Mouse (Mus musculus): ENCODE results near the gene Cldn3. TPM values are rescaled to one million over a fixed set of nuclear protein-coding genes. Genes with fewer than 3 reads are reported as not detected.
A peak's percentile ranks its signal among the peaks of the same experiment; 100 is the strongest.
"Not testable (repeated sequence)": the region's sequence is repeated elsewhere in the genome, so short reads cannot be mapped to it uniquely, and the experiment has no call there.

The Cldn3 gene
- polyA plus RNA-seq, 1 experiment from 2014 or later = 27.8 TPM

DNA sequence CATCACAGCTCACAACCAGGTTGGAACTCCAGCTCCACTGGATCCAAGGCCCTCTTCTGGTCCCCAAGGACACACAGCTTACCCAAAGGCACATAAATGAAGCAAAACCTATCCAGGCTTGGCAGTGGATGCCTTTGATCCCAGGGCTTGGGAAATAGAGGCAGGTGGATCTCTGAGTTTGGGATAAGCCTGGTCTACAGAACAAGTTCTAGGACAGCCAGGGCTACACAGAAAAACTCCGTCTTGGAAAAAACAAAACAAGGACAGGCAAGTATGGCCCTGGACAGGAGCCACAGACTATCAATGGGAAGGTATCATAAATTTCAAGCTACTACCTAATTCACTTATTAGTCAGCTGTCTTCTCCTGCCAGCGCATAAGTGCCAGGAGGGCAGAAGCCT lies 24.5 kb upstream of the Cldn3 start:
- no peaks in the 10 kb centered on the region for H3K27me3 ChIP-seq (replicated peaks; ENCODE audit: control insufficient read depth, insufficient read depth, low read length)
- DNase-seq (ENCODE audit: low spot score) = no peak
- H3K9me3 ChIP-seq (ENCODE audit: control insufficient read depth, low read length) = no peaks in the 10 kb centered on the region
- H3K4me3 ChIP-seq (ENCODE audit: low read depth, low read length) = no peak overlapping the region
- WGBS = 92% methylated on average over 2 of the region's 2 CpGs
- no peak overlapping the region for H3K27ac ChIP-seq (replicated peaks; ENCODE audit: low read depth, low read length)
- H3K36me3 ChIP-seq (ENCODE audit: control insufficient read depth, insufficient read depth, low read length) = no peaks in the 10 kb centered on the region
- no peak for ATAC-seq (ENCODE audit: low read depth)
- H3K4me1 ChIP-seq (ENCODE audit: control insufficient read depth, insufficient read depth, low read length) = peaks cover 5% of the 10 kb centered on the region; the same call in 1 of the 2 replicates
- no peak overlapping the region for H3K9ac ChIP-seq (ENCODE audit: low read depth, low read length)
- no peak overlapping the region for H3K4me2 ChIP-seq (ENCODE audit: low read depth, low read length)

DNA sequence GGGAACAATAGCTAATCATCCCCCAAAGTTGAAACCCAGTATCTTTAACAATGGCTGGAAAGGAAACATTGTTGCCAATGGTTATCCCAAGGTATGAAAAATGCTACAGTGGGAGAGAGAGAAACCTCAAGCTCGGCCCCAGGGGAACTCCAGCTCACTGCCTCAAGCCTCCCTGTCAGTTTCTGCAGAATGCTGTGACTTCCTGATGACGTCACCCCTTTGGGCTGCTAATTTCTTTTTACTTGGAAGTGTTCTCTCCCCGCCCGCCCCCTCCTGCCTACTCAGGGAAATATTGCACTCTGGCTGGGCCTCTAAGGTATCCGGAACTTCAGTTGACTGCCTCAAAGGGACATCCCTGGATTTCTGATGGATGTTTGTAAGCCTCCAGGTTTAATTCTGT lies 22.5 kb upstream of the Cldn3 start:
- H3K9ac ChIP-seq (ENCODE audit: low read depth, low read length) = no peak overlapping the region

DNA sequence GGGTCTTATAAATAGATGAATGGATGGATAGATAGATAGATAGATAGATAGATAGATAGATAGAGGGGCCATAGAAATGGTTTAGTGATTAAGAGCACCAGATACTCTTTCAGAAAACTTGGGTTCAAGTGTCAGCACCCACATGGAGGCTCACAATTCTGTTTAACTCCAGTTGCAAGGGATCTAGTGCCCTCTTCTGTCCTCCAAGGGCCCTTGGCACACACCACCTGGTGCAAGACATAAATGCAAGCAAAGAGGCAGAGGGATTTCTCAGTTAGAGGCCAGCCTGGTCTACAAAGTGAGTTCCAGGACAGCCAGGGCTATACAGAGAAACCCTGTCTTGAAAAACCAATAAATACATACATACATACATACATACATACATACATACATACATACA lies 21.4 kb upstream of the Cldn3 start:
- H3K27me3 ChIP-seq (replicated peaks; ENCODE audit: control insufficient read depth, insufficient read depth, low read length); H3K36me3 ChIP-seq (ENCODE audit: control insufficient read depth, insufficient read depth, low read length); H3K9ac ChIP-seq (ENCODE audit: low read depth, low read length); H3K4me1 ChIP-seq (ENCODE audit: control insufficient read depth, insufficient read depth, low read length); ATAC-seq (ENCODE audit: low read depth); H3K4me2 ChIP-seq (ENCODE audit: low read depth, low read length); H3K9me3 ChIP-seq (ENCODE audit: control insufficient read depth, low read length); H3K4me3 ChIP-seq (ENCODE audit: low read depth, low read length); DNase-seq (ENCODE audit: low spot score); H3K27ac ChIP-seq (replicated peaks; ENCODE audit: low read depth, low read length): not testable (repeated sequence)

More for the DNA sequence above, 22.5 kb upstream of the Cldn3 start:
- WGBS = 29% methylated on average over 5 of the region's 5 CpGs
- Histone ChIP-seq H3K9me3 (ENCODE audit: control insufficient read depth, low read length) (no peaks in the 10 kb centered on the region), H3K4me1 (ENCODE audit: control insufficient read depth, insufficient read depth, low read length) (peaks cover 5% of the 10 kb centered on the region; the same call in 1 of the 2 replicates), H3K27ac (replicated peaks; ENCODE audit: low read depth, low read length) (no peak overlapping the region), H3K27me3 (replicated peaks; ENCODE audit: control insufficient read depth, insufficient read depth, low read length) (no peaks in the 10 kb centered on the region), H3K4me2 (ENCODE audit: low read depth, low read length) (no peak overlapping the region), H3K4me3 (ENCODE audit: low read depth, low read length) (no peak overlapping the region), H3K36me3 (ENCODE audit: control insufficient read depth, insufficient read depth, low read length) (no peaks in the 10 kb centered on the region)
- peak; percentile 84 for DNase-seq (ENCODE audit: low spot score)
- ATAC-seq (ENCODE audit: low read depth) = no peak

DNA sequence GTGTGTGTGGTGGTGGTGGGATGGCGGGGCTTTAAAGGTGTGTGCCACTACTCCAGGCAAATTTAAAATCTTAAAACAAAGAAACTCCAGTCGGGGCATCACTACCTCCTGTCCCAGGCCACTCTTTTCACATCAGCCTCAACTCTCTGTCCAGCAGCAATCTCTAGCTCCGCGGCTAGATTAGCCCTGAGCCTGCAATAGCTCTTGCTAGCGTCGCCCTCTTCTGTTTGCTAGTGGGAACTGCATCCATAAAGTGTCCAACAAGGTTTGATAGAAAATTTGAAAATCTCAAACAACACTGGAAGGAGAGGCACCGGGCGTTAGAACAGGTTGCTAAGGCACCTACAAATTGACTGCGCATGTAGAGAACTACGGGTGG lies 20.6 kb upstream of the Cldn3 start:
- 0 out of 2 replicates have a peak overlapping the region, but pooled peaks have one; percentile 49 for H3K9ac ChIP-seq (ENCODE audit: low read depth, low read length)
- H3K36me3 ChIP-seq (ENCODE audit: control insufficient read depth, insufficient read depth, low read length) = no peaks in the 10 kb centered on the region
- 4% methylated on average over 10 of the region's 10 CpGs for WGBS
- no peaks in the 10 kb centered on the region for H3K27me3 ChIP-seq (replicated peaks; ENCODE audit: control insufficient read depth, insufficient read depth, low read length)
- H3K9me3 ChIP-seq (ENCODE audit: control insufficient read depth, low read length) = no peaks in the 10 kb centered on the region
- H3K4me2 ChIP-seq (ENCODE audit: low read depth, low read length) = peak overlapping the region; percentile 65
- ATAC-seq (ENCODE audit: low read depth) = 0 out of 2 replicates have a peak, but pooled peaks have one; percentile 28
- H3K27ac ChIP-seq (replicated peaks; ENCODE audit: low read depth, low read length) = no peak overlapping the region
- H3K4me3 ChIP-seq (ENCODE audit: low read depth, low read length) = peak overlapping the region; percentile 31
- H3K4me1 ChIP-seq (ENCODE audit: control insufficient read depth, insufficient read depth, low read length) = peaks cover 5% of the 10 kb centered on the region; the same call in 1 of the 2 replicates
- DNase-seq (ENCODE audit: low spot score) = peak; percentile 84

DNA sequence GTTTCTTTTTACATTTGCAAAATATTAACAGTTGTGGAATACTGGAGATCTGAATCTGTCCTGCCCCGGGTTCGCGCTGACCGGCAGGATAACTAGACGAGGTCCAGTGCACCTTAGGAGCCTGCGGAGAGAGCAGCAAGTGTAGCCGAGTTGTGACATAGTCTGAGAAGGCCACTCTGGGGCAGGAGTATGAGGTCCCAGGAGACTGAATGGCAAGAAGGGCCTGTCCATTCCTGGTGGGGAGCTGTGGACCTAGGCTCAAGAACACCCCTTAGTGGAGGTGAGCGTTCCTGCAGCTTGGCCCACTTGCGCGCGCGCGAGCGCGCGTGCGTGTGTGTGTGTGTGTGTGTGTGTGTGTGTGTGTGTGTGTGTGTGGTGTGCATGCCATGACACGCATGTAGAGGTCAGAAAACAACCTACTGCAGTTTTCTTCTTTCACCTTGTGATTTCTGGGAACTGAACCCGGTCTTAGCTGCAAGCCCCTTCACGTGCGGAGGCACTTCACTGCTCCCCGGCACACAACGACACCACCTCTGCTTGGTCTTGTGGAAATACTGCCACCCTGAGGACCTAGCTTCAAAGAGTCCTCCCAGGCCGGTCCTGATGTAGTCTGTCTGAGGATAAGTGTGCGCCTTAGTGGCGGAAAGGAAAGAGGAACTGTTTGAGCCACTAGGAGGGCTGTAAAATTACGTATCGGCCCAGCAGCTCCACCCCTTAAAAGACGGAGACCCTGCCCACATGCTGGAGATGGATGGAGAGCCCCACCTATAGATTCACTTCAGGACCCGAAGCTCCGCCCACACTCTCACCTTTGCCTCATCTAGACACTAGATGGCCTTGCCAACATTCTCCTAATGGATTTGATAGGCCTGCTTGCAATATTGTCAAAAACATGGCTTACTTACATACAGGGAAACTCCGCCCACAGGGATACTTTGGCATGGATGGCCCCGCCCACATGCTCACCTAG lies 19.9 kb upstream of the Cldn3 start:
- WGBS = 5% methylated on average over 23 of the region's 33 CpGs
- peak; percentile 83 for ATAC-seq (ENCODE audit: low read depth)
- H3K4me2 ChIP-seq (ENCODE audit: low read depth, low read length) = peak overlapping the region; percentile 65
- peak overlapping the region; percentile 31 for H3K4me3 ChIP-seq (ENCODE audit: low read depth, low read length)
- H3K36me3 ChIP-seq (ENCODE audit: control insufficient read depth, insufficient read depth, low read length) = no peaks in the 10 kb centered on the region
- DNase-seq (ENCODE audit: low spot score) = peak; percentile 93
- peak overlapping the region; percentile 53; the same call in 1 of the 2 replicates for H3K27ac ChIP-seq (replicated peaks; ENCODE audit: low read depth, low read length)
- no peaks in the 10 kb centered on the region for H3K27me3 ChIP-seq (replicated peaks; ENCODE audit: control insufficient read depth, insufficient read depth, low read length)
- peak overlapping the region; percentile 49 for H3K9ac ChIP-seq (ENCODE audit: low read depth, low read length)
- no peaks in the 10 kb centered on the region for H3K9me3 ChIP-seq (ENCODE audit: control insufficient read depth, low read length)
- peaks cover 5% of the 10 kb centered on the region; the same call in 1 of the 2 replicates for H3K4me1 ChIP-seq (ENCODE audit: control insufficient read depth, insufficient read depth, low read length)

DNA sequence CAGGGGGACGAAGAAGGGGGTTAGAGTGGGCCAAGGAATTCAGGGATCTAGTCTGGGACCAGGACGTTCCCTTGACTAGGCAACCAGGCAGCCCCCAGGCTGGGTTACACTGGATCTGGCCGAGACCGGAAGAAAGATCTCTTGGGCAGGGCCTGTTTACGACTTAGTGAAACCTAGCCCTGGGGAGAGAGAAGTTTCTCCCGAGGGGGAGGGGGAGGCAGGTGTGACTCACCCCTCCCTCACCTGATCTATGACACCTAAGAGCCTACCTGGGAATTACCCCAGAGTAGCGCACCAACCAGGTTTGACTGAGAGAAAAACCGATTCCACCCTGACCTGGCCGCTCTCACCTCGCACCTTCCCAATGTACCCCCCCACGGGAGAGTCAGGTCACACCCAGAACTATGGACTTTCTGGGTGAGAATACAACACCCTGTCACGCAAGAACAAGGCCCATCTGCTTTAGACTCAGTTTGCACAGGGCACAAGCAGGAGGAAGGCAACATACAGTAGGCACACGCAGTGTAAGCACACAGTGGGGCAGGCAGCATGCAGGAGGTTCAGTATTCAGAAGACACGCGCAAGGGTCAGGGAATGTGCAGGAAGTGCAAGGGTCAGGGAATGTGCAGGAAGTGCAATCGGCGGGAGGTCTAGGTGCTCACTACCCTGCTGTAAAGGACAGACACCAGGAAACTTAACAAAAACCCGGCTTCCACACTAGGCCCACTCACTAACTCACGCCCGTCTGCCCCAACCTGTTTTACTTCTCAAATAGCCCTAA lies 18.7 kb upstream of the Cldn3 start:
- WGBS = 61% methylated on average over 20 of the region's 20 CpGs
- Histone ChIP-seq H3K4me2 (ENCODE audit: low read depth, low read length) (no peak overlapping the region), H3K36me3 (ENCODE audit: control insufficient read depth, insufficient read depth, low read length) (no peaks in the 10 kb centered on the region), H3K4me3 (ENCODE audit: low read depth, low read length) (no peak overlapping the region), H3K9ac (ENCODE audit: low read depth, low read length) (no peak overlapping the region), H3K4me1 (ENCODE audit: control insufficient read depth, insufficient read depth, low read length) (peaks cover 5% of the 10 kb centered on the region; the same call in 1 of the 2 replicates), H3K27me3 (replicated peaks; ENCODE audit: control insufficient read depth, insufficient read depth, low read length) (no peaks in the 10 kb centered on the region), H3K27ac (replicated peaks; ENCODE audit: low read depth, low read length) (peak overlapping the region; percentile 53), H3K9me3 (ENCODE audit: control insufficient read depth, low read length) (no peaks in the 10 kb centered on the region)
- DNase-seq (ENCODE audit: low spot score) (peak; percentile 59), ATAC-seq (ENCODE audit: low read depth) (peak; percentile 23; the same call in 1 of the 2 replicates)

DNA sequence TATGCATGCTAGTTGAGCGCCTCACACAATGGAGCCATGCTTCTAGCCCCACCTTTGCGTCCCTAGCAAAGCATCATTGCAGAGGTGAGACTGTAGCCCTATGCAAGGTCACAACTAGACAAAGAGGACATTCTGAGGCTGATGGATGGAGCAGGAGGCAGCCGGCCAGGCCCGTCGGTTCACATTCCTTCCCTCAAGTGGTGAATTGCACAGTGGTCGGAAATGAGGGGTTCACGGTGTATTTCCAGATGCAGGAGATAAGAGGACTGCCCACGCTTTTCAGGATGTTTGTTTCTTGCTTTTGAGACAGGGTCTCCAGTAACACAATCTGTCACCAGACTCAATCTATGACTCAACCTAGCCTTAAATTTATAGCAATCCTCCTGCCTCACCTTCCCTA lies 15.3 kb upstream of the Cldn3 start:
- H3K4me3 ChIP-seq (ENCODE audit: low read depth, low read length) = no peak overlapping the region
- H3K36me3 ChIP-seq (ENCODE audit: control insufficient read depth, insufficient read depth, low read length) = no peaks in the 10 kb centered on the region
- no peaks in the 10 kb centered on the region for H3K9me3 ChIP-seq (ENCODE audit: control insufficient read depth, low read length)
- no peak for DNase-seq (ENCODE audit: low spot score)
- H3K4me2 ChIP-seq (ENCODE audit: low read depth, low read length) = no peak overlapping the region
- no peak overlapping the region for H3K27ac ChIP-seq (replicated peaks; ENCODE audit: low read depth, low read length)
- 57% methylated on average over 8 of the region's 8 CpGs for WGBS
- ATAC-seq (ENCODE audit: low read depth) = no peak
- H3K4me1 ChIP-seq (ENCODE audit: control insufficient read depth, insufficient read depth, low read length) = peaks cover 4% of the 10 kb centered on the region; the same call in 1 of the 2 replicates
- H3K9ac ChIP-seq (ENCODE audit: low read depth, low read length) = no peak overlapping the region
- H3K27me3 ChIP-seq (replicated peaks; ENCODE audit: control insufficient read depth, insufficient read depth, low read length) = no peaks in the 10 kb centered on the region

DNA sequence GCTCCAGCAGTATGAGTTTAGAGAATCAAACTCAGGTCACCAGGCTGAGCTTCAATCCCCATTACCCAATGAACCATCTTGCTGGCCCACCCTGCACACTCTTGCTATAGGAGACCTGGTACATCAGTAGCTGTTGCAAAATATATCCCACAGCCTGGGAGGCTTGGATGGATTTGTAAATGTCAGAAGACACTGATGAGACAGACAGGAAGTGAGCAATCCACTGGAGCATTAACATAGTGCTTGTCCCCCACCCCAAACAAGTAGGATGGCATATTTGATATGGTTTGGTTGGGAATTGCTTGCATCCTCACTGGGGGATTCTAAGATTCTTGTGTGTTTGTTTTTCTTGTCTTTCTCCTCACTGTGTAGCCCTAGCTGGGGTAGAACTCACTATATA lies 12.9 kb upstream of the Cldn3 start:
- no peak overlapping the region for H3K27ac ChIP-seq (replicated peaks; ENCODE audit: low read depth, low read length)
- DNase-seq (ENCODE audit: low spot score) = no peak

More for the DNA sequence above, 12.9 kb upstream of the Cldn3 start:
- H3K27me3 ChIP-seq (replicated peaks; ENCODE audit: control insufficient read depth, insufficient read depth, low read length) = no peaks in the 10 kb centered on the region
- ATAC-seq (ENCODE audit: low read depth) = no peak
- H3K9ac ChIP-seq (ENCODE audit: low read depth, low read length) = no peak overlapping the region
- H3K9me3 ChIP-seq (ENCODE audit: control insufficient read depth, low read length) = no peaks in the 10 kb centered on the region
- no peaks in the 10 kb centered on the region for H3K4me1 ChIP-seq (ENCODE audit: control insufficient read depth, insufficient read depth, low read length)
- H3K36me3 ChIP-seq (ENCODE audit: control insufficient read depth, insufficient read depth, low read length) = no peaks in the 10 kb centered on the region
- H3K4me2 ChIP-seq (ENCODE audit: low read depth, low read length) = no peak overlapping the region
- no peak overlapping the region for H3K4me3 ChIP-seq (ENCODE audit: low read depth, low read length)

Data from embryonic facial prominence, embryonic 14.5 days (tissue).